Mouse (Mus musculus): ENCODE measurements at regions not wholly inside any gene's neighbourhood (a gene's known extent, or its start where the extent isn't known, plus 50 kb on each side); places are given as distances from the start of the nearest gene placed in this dataset.
"Not testable (repeated sequence)": the region's sequence is repeated elsewhere in the genome, so short reads cannot be mapped to it uniquely, and the experiment has no call there.

- TF ChIP-seq CTCF (IDR thresholded peaks at IDR 0.05; ENCODE audit: low read depth, low read length); POLR2A (IDR thresholded peaks at IDR 0.05; ENCODE audit: borderline replicate concordance, low read depth, low read length): not testable (repeated sequence)
These were observed 73.9 kb upstream of the Elmo1 start for GRCm38 (mm10) chr13:20016454-20016853.
